Mouse (Mus musculus) G1E (cell line): ENCODE results near the gene Nmnat3.

Experiments used
- CTCF ChIP-seq: IDR thresholded peaks from 2 replicates; pipeline ENCODE4 v1.5.1; 2012; ENCODE audit warnings: low read depth, low read length, inconsistent platforms, mixed read lengths
- GATA1 ChIP-seq: IDR thresholded peaks from 2 replicates; pipeline ENCODE4 v1.6.1; 2012; ENCODE audit warnings: borderline replicate concordance, low read length, inconsistent platforms, mixed read lengths
- GATA2 ChIP-seq: IDR thresholded peaks from 2 replicates; pipeline ENCODE4 v1.6.1; 2012; ENCODE audit warnings: low read depth, low read length, inconsistent platforms, borderline replicate concordance
- POLR2AphosphoS5 ChIP-seq: IDR thresholded peaks from 2 replicates; pipeline ENCODE4 v1.6.1; 2012; ENCODE audit warnings: low read depth, low read length, inconsistent platforms; ENCODE audit not compliant: insufficient replicate concordance
- TAL1 ChIP-seq: conservative IDR thresholded peaks from 2 replicates; pipeline ENCODE4 v1.6.1; 2012; ENCODE audit warnings: low read depth, low read length, inconsistent platforms, mixed read lengths

GRCm38 (mm10) chr9:98312622-98313374 lies 25.6 kb downstream of the Nmnat3 start:
- TF ChIP-seq CTCF, result no peak
- no peak for TF ChIP-seq GATA1
- no peak for TF ChIP-seq TAL1
- TF ChIP-seq POLR2AphosphoS5, result no peak
- TF ChIP-seq GATA2, result no peak
